Mouse (Mus musculus): ENCODE data around the gene Calr3.

GRCm38 (mm10) chr8:72493381-72493780 lies 49.7 kb upstream of the Calr3 start:
- TF ChIP-seq CTCF (IDR thresholded peaks at IDR 0.05; ENCODE audit: low read depth) (no peak), EP300 (IDR thresholded peaks at IDR 0.05; ENCODE audit: low read depth) (no peak)

Data from liver, embryonic 14.5 days (tissue).